7 mouse cellular contexts compared by ENCODE assay signal in genomic region chr14:47086743-47087142, GRCm38 (mm10).
A peak's percentile ranks its signal among the peaks of the same experiment; 100 is the strongest.
DNase-seq lines count a peak whose midpoint lies in the region; ATAC-seq and TF ChIP-seq lines count a peak whose summit lies in the region.

No protein-coding gene starts in this region.

- no peaks in the 10 kb centered on the region for H3K36me3 ChIP-seq in intestine, embryonic 16.5 days (ENCODE audit: control insufficient read depth, insufficient read depth, low read length)
- H3K36me3 ChIP-seq in midbrain, embryonic 12.5 days, result no peaks in the 10 kb centered on the region
- H3K36me3 ChIP-seq in small intestine, adult 2 months (ENCODE audit: control insufficient read depth, insufficient read depth, low read length), result no peaks in the 10 kb centered on the region

- ATAC-seq in intestine, embryonic 16.5 days, result peak; percentile 83
- peak; percentile 83 for ATAC-seq in midbrain, embryonic 12.5 days (ENCODE audit: low FRiP score, low read depth)

- H3K9ac ChIP-seq in intestine, embryonic 16.5 days (ENCODE audit: low read depth, low read length), result peak overlapping the region; percentile 62
- H3K9ac ChIP-seq in midbrain, embryonic 12.5 days (replicated peaks), result peak overlapping the region; percentile 50

- no peak for TF ChIP-seq POLR2A in small intestine, adult 2 months (IDR thresholded peaks at IDR 0.05; ENCODE audit: low read depth, low read length)

- peak overlapping the region; percentile 84 for H3K4me2 ChIP-seq in intestine, embryonic 16.5 days (ENCODE audit: low read depth, low read length)
- H3K4me2 ChIP-seq in midbrain, embryonic 12.5 days (replicated peaks), result peak overlapping the region; percentile 65

- no peaks in the 10 kb centered on the region for H3K9me3 ChIP-seq in intestine, embryonic 16.5 days (ENCODE audit: control insufficient read depth, low read length)
- no peaks in the 10 kb centered on the region for H3K9me3 ChIP-seq in midbrain, embryonic 12.5 days

- WGBS in intestine, embryonic 16.5 days, result 3% methylated on average over 16 of the region's 16 CpGs
- WGBS in midbrain, embryonic 12.5 days, result 5% methylated on average over 16 of the region's 16 CpGs
- 3% methylated on average over 16 of the region's 16 CpGs for WGBS in small intestine, adult 2 months

- peaks cover 4% of the 10 kb centered on the region; the same call in 1 of the 2 replicates for H3K4me1 ChIP-seq in intestine, embryonic 16.5 days (ENCODE audit: control insufficient read depth, insufficient read depth, low read length)
- H3K4me1 ChIP-seq in midbrain, embryonic 12.5 days, result peaks cover 8% of the 10 kb centered on the region; the same call in 1 of the 2 replicates
- H3K4me1 ChIP-seq in small intestine, adult 2 months (ENCODE audit: control insufficient read depth, insufficient read depth, insufficient read length, low read length), result peaks cover 2% of the 10 kb centered on the region; the same call in 1 of the 2 replicates

- no peaks in the 10 kb centered on the region for H3K27me3 ChIP-seq in intestine, embryonic 16.5 days (replicated peaks; ENCODE audit: control insufficient read depth, insufficient read depth, low read length)
- H3K27me3 ChIP-seq in midbrain, embryonic 12.5 days, result no peaks in the 10 kb centered on the region
- H3K27me3 ChIP-seq in small intestine, adult 2 months (ENCODE audit: control insufficient read depth, insufficient read depth, low read length), result no peaks in the 10 kb centered on the region

- peak; percentile 56 for DNase-seq in adrenal gland, adult 18-20 months (ENCODE audit: low spot score in 2 of 2)
- peak; percentile 94 for DNase-seq in embryo, embryonic 10.5 days (ENCODE audit: low spot score)
- DNase-seq in gastrocnemius, postnatal 36 days, result peak; percentile 60
- peak; percentile 86 for DNase-seq in left cerebral cortex, postnatal 4 days

- peak overlapping the region; percentile 45 for H3K4me3 ChIP-seq in intestine, embryonic 16.5 days (ENCODE audit: low read length)
- peak overlapping the region; percentile 29 for H3K4me3 ChIP-seq in midbrain, embryonic 12.5 days
- peak overlapping the region; percentile 48 for H3K4me3 ChIP-seq in small intestine, adult 2 months (ENCODE audit: low read depth, low read length)

- TF ChIP-seq CTCF in small intestine, adult 2 months (IDR thresholded peaks at IDR 0.05; ENCODE audit: extremely low read depth, insufficient read length, insufficient replicate concordance, low read depth, low read length), result peak; percentile 81

- intact Hi-C loops in gastrocnemius, postnatal 36 days (cut with DNase I), result loop anchor here (1.0 to 5.0 kb wide), 2 partner anchors 84 to 203 kb away; no protein-coding TSS in a partner anchor
- intact Hi-C loops in left cerebral cortex, postnatal 4 days (cut with DNase I), result loop anchor here (2.0 kb wide), 1 partner anchor 204 kb away; the partner anchor contains the start of gene Samd4

- H3K27ac ChIP-seq in intestine, embryonic 16.5 days (ENCODE audit: low read length), result no peak overlapping the region
- H3K27ac ChIP-seq in midbrain, embryonic 12.5 days (replicated peaks), result no peak overlapping the region
- no peak overlapping the region for H3K27ac ChIP-seq in small intestine, adult 2 months (ENCODE audit: insufficient read depth, low read depth, low read length)
